Mouse (Mus musculus): ENCODE measurements at regions not wholly inside any gene's neighbourhood (a gene's known extent, or its start where the extent isn't known, plus 50 kb on each side); places are given as distances from the start of the nearest gene placed in this dataset.

- H3ac ChIP-seq (ENCODE audit: control insufficient read depth, insufficient read length, low read depth): no peak overlapping the region
- no peaks in the 10 kb centered on the region for H3K79me3 ChIP-seq (ENCODE audit: low read depth)
- no peaks in the 10 kb centered on the region for H3K79me2 ChIP-seq (ENCODE audit: control insufficient read depth, insufficient read depth)
- no peak overlapping the region for H3K4me3 ChIP-seq (ENCODE audit: insufficient read depth, poor library complexity, severe bottlenecking)
- no peaks in the 10 kb centered on the region for H3K36me3 ChIP-seq (ENCODE audit: control insufficient read depth, insufficient read depth)
- no peaks in the 10 kb centered on the region for H3K27me3 ChIP-seq (ENCODE audit: control insufficient read depth, insufficient read depth, insufficient read length)
- TF ChIP-seq FOSL1 (IDR thresholded peaks at IDR 0.05; ENCODE audit: insufficient read depth, low read length, poor library complexity, severe bottlenecking): no peak
- no peak for TF ChIP-seq CEBPB (IDR thresholded peaks at IDR 0.05; ENCODE audit: low read depth)
- TF ChIP-seq USF1 (IDR thresholded peaks at IDR 0.05; ENCODE audit: low read depth): no peak
- TF ChIP-seq MYOD1 (IDR thresholded peaks at IDR 0.05; ENCODE audit: control insufficient read depth, insufficient read length, low read depth): no peak
- no peak for TF ChIP-seq CTCF (IDR thresholded peaks at IDR 0.05; ENCODE audit: control insufficient read depth, insufficient read depth, insufficient read length)
- no peak for TF ChIP-seq MAX (IDR thresholded peaks at IDR 0.05)
- TF ChIP-seq MYOG (IDR thresholded peaks at IDR 0.05; ENCODE audit: control insufficient read depth, extremely low read depth, insufficient read length): no peak
These were observed 2227.1 kb upstream of the Gm7489 start for GRCm38 (mm10) chr15:51657621-51658020.

GRCm38 (mm10) chr15:51668340-51668739 lies 2216.4 kb upstream of the Gm7489 start:
- TF ChIP-seq MAX (IDR thresholded peaks at IDR 0.05) (no peak), CEBPB (IDR thresholded peaks at IDR 0.05; ENCODE audit: low read depth) (no peak), MYOD1 (IDR thresholded peaks at IDR 0.05; ENCODE audit: control insufficient read depth, insufficient read length, low read depth) (no peak), CTCF (IDR thresholded peaks at IDR 0.05; ENCODE audit: control insufficient read depth, insufficient read depth, insufficient read length) (no peak), MYOG (IDR thresholded peaks at IDR 0.05; ENCODE audit: control insufficient read depth, extremely low read depth, insufficient read length) (no peak), FOSL1 (IDR thresholded peaks at IDR 0.05; ENCODE audit: insufficient read depth, low read length, poor library complexity, severe bottlenecking) (no peak), USF1 (IDR thresholded peaks at IDR 0.05; ENCODE audit: low read depth) (no peak)
- H3K79me3 ChIP-seq (ENCODE audit: low read depth): no peaks in the 10 kb centered on the region
- H3K36me3 ChIP-seq (ENCODE audit: control insufficient read depth, insufficient read depth): no peaks in the 10 kb centered on the region
- no peaks in the 10 kb centered on the region for H3K79me2 ChIP-seq (ENCODE audit: control insufficient read depth, insufficient read depth)
- no peaks in the 10 kb centered on the region for H3K27me3 ChIP-seq (ENCODE audit: control insufficient read depth, insufficient read depth, insufficient read length)
- no peak overlapping the region for H3K4me3 ChIP-seq (ENCODE audit: insufficient read depth, poor library complexity, severe bottlenecking)
- no peak overlapping the region for H3ac ChIP-seq (ENCODE audit: control insufficient read depth, insufficient read length, low read depth)

GRCm38 (mm10) chr15:51671667-51672372 lies 2212.9 kb upstream of the Gm7489 start:
- Histone ChIP-seq H3K4me3 (ENCODE audit: insufficient read depth, poor library complexity, severe bottlenecking) (no peak overlapping the region), H3K79me3 (ENCODE audit: low read depth) (no peaks in the 10 kb centered on the region), H3K79me2 (ENCODE audit: control insufficient read depth, insufficient read depth) (no peaks in the 10 kb centered on the region), H3K27me3 (ENCODE audit: control insufficient read depth, insufficient read depth, insufficient read length) (no peaks in the 10 kb centered on the region), H3ac (ENCODE audit: control insufficient read depth, insufficient read length, low read depth) (no peak overlapping the region), H3K36me3 (ENCODE audit: control insufficient read depth, insufficient read depth) (no peaks in the 10 kb centered on the region)
- TF ChIP-seq CTCF (IDR thresholded peaks at IDR 0.05; ENCODE audit: control insufficient read depth, insufficient read depth, insufficient read length) (no peak), MAX (IDR thresholded peaks at IDR 0.05) (no peak), MYOD1 (IDR thresholded peaks at IDR 0.05; ENCODE audit: control insufficient read depth, insufficient read length, low read depth) (no peak), MYOG (IDR thresholded peaks at IDR 0.05; ENCODE audit: control insufficient read depth, extremely low read depth, insufficient read length) (no peak), CEBPB (IDR thresholded peaks at IDR 0.05; ENCODE audit: low read depth) (no peak), FOSL1 (IDR thresholded peaks at IDR 0.05; ENCODE audit: insufficient read depth, low read length, poor library complexity, severe bottlenecking) (no peak), USF1 (IDR thresholded peaks at IDR 0.05; ENCODE audit: low read depth) (no peak)

- TF ChIP-seq MYOG (IDR thresholded peaks at IDR 0.05; ENCODE audit: control insufficient read depth, extremely low read depth, insufficient read length): no peak
- no peak for TF ChIP-seq USF1 (IDR thresholded peaks at IDR 0.05; ENCODE audit: low read depth)
- TF ChIP-seq CEBPB (IDR thresholded peaks at IDR 0.05; ENCODE audit: low read depth): no peak
- no peak for TF ChIP-seq CTCF (IDR thresholded peaks at IDR 0.05; ENCODE audit: control insufficient read depth, insufficient read depth, insufficient read length)
- no peak for TF ChIP-seq MAX (IDR thresholded peaks at IDR 0.05)
- TF ChIP-seq MYOD1 (IDR thresholded peaks at IDR 0.05; ENCODE audit: control insufficient read depth, insufficient read length, low read depth): no peak
- TF ChIP-seq FOSL1 (IDR thresholded peaks at IDR 0.05; ENCODE audit: insufficient read depth, low read length, poor library complexity, severe bottlenecking): no peak
- no peaks in the 10 kb centered on the region for H3K27me3 ChIP-seq (ENCODE audit: control insufficient read depth, insufficient read depth, insufficient read length)
- no peak overlapping the region for H3K4me3 ChIP-seq (ENCODE audit: insufficient read depth, poor library complexity, severe bottlenecking)
- no peak overlapping the region for H3ac ChIP-seq (ENCODE audit: control insufficient read depth, insufficient read length, low read depth)
- no peaks in the 10 kb centered on the region for H3K79me3 ChIP-seq (ENCODE audit: low read depth)
- no peaks in the 10 kb centered on the region for H3K36me3 ChIP-seq (ENCODE audit: control insufficient read depth, insufficient read depth)
- H3K79me2 ChIP-seq (ENCODE audit: control insufficient read depth, insufficient read depth): no peaks in the 10 kb centered on the region
These were observed 2211.2 kb upstream of the Gm7489 start for GRCm38 (mm10) chr15:51673483-51673882.

- Histone ChIP-seq H3K79me2 (ENCODE audit: control insufficient read depth, insufficient read depth) (no peaks in the 10 kb centered on the region), H3ac (ENCODE audit: control insufficient read depth, insufficient read length, low read depth) (no peak overlapping the region), H3K36me3 (ENCODE audit: control insufficient read depth, insufficient read depth) (no peaks in the 10 kb centered on the region), H3K79me3 (ENCODE audit: low read depth) (no peaks in the 10 kb centered on the region), H3K27me3 (ENCODE audit: control insufficient read depth, insufficient read depth, insufficient read length) (no peaks in the 10 kb centered on the region), H3K4me3 (ENCODE audit: insufficient read depth, poor library complexity, severe bottlenecking) (no peak overlapping the region)
- no peak for TF ChIP-seq CTCF (IDR thresholded peaks at IDR 0.05; ENCODE audit: control insufficient read depth, insufficient read depth, insufficient read length)
- TF ChIP-seq FOSL1 (IDR thresholded peaks at IDR 0.05; ENCODE audit: insufficient read depth, low read length, poor library complexity, severe bottlenecking): no peak
- no peak for TF ChIP-seq MAX (IDR thresholded peaks at IDR 0.05)
- TF ChIP-seq CEBPB (IDR thresholded peaks at IDR 0.05; ENCODE audit: low read depth): no peak
- TF ChIP-seq MYOD1 (IDR thresholded peaks at IDR 0.05; ENCODE audit: control insufficient read depth, insufficient read length, low read depth): no peak
- no peak for TF ChIP-seq MYOG (IDR thresholded peaks at IDR 0.05; ENCODE audit: control insufficient read depth, extremely low read depth, insufficient read length)
- no peak for TF ChIP-seq USF1 (IDR thresholded peaks at IDR 0.05; ENCODE audit: low read depth)
These were observed 2209.4 kb upstream of the Gm7489 start for GRCm38 (mm10) chr15:51675291-51675690.
